Mouse (Mus musculus) Patski (cell line): ENCODE measurements at regions not wholly inside any gene's neighbourhood (a gene's known extent, or its start where the extent isn't known, plus 50 kb on each side); places are given as distances from the start of the nearest gene placed in this dataset.

Experiments
- ATAC-seq: fragments of 100-300 bp; one replicate; pipeline ENCODE4 v1.8.0; 2021
- CTCF ChIA-PET: fragments of 350-600 bp; sonication (Branson Sonifier 250); formaldehyde crosslinking; loops from one replicate; lab custom pipeline; 2022; ENCODE audit warnings: inconsistent platforms; lab: Charles Lee
- POLR2A ChIA-PET: fragments of 350-600 bp; sonication (Branson Sonifier 250); formaldehyde crosslinking; loops from one replicate; lab custom pipeline; 2022; ENCODE audit warnings: antibody characterized with exemption, inconsistent platforms; lab: Charles Lee
- DNase-seq: peaks from one replicate; pipeline ENCODE4 v3.0.0-alpha.2; 2011; ENCODE audit warnings: low read depth, low spot score
- H3K27me3 ChIP-seq: fragments of 371-371 bp; one replicate; pipeline ENCODE4 v1.5.1; 2021
- CTCF ChIP-seq: fragments of 100-300 bp; IDR thresholded peaks from one replicate; pipeline ENCODE4 v1.5.1; 2021
- in situ Hi-C: fragments of 300-500 bp; cut with MboI; formaldehyde crosslinking; loops from 3 replicates; pipeline ENCODE4 v1.11.1; 2018; ENCODE audit warnings: low pct_unique_long_range_greater_than_20kb, mixed read lengths

DNA sequence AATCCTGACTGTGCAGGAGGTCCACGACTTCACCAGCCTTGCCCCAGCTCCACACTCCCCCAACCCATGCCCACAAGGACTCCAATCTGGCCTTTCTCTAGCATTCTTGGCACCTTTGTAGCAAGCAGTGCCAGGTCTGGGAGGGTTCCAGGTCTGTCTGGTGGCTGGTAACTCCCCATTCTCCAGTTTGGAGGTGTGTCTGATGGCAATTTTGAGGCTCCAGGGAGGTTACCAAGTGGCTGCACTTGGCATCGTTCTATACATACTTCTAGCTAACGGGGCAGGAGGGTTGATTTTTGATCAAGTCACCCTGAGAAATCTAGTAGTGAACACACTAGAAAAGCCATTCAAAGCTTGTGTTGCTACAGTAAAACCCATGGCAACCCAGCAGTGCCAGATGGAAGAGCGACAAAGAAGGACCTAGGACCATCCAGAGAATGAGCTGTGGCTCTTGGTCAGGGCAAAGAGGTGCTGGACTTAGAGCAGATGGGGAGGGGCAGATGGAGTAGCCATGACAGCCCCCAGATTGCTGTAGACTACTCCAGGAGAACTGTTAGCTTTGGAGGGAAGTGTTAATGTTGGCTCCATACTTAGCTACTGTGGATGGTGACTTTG lies 366.2 kb upstream of the Mki67 start:
- H3K27me3 ChIP-seq, result no peaks in the 10 kb centered on the region
- DNase-seq (no peak), ATAC-seq (peak; percentile 26)
- no peak for TF ChIP-seq CTCF
- in situ Hi-C loops, result no loop called here
- ChIA-PET POLR2A (interaction anchor here (0.6 to 1.1 kb wide), 2 partner anchors 16 to 21 kb away, joined by 3 read pairs; no protein-coding TSS in a partner anchor), CTCF (interaction anchor here (1.2 to 1.5 kb wide), 2 partner anchors 13 to 42 kb away, joined by 3 to 4 read pairs; no protein-coding TSS in a partner anchor)

DNA sequence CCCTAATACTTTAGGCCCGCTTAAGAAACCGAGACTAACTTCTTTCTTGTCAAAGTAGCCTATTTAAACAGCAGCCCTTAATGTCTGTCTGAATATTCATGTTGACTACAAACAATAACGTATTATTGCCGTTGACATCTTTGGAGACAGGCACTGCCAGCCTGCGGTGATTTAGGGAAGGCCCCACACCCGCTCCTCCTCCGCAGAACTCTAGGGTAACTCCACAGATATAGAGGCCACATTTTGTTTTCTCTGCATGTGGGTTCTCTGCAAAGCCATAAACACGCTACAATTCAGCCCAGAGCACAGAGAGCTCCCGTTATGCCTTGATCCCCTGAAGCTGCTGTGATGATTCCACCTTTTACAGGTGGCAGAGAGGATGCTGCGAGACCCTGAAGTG lies 366.8 kb upstream of the Mki67 start:
- DNase-seq, result no peak
- no peaks in the 10 kb centered on the region for H3K27me3 ChIP-seq
- no peak for TF ChIP-seq CTCF
- CTCF ChIA-PET, result no interaction called here
- POLR2A ChIA-PET, result no interaction called here
- in situ Hi-C loops, result no loop called here
- ATAC-seq, result no peak

DNA sequence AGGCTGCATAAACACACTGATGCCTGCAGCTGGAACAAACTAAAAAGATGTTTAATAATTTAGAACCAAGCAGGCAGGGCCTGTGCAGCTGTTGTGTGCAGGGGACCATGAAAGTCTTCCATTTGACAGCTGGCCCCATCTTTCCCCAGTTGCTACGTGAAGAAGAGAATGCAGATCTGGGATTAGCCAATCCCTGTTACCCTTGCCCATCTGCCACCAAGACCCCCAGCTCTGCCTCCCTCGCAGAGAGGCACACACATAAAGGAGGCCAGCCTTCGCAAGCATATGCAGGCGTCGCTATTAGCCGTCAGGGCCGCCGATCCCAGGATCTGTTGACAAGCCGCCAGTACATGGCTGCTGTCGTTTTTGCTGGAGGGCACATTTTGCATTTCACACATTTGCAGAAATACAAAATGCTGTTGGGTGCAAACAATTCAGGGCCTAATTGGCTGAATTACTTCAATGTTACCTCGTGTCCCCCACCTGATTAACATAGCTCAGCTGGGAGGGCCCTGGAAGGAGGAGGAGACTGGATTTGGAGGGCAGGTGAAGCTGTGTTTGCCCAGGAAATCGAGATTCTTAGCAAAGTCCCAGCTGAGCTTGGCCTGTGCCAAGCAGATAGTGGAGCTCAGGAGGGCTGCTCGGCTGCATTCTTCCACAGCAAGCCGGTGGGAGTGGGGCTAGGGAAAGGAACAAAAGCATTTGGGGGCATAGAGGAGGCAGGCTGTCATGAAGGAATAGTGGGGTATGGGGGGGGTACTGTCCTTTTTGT lies 367.6 kb upstream of the Mki67 start:
- no peak for TF ChIP-seq CTCF
- no peaks in the 10 kb centered on the region for H3K27me3 ChIP-seq
- ChIA-PET CTCF (interaction anchor here (2.0 kb wide), 1 partner anchor 10 kb away, joined by 6 read pairs; no protein-coding TSS in a partner anchor), POLR2A (no interaction called here)
- DNase-seq (no peak), ATAC-seq (no peak)
- in situ Hi-C loops, result no loop called here

DNA sequence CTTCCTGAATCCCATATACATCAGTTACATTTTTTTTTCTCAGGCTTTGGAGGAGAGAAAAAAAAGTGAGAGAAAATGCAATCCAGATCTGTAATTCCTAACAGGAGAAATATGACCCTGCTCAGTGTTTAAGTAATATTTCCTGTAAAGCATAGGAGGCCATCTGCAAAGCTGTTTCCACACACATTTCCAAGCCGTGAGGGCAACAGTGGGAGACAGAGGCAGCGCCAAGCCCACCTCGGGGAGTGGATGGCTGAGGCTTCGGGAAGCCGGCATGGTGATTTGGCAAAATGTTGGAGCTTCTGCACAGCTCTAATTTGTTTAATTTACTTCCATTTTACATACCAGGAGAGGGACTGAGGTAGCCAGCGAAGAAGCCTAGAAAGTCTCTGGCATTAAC lies 372.6 kb upstream of the Mki67 start:
- ChIA-PET POLR2A (no interaction called here), CTCF (interaction anchor here (1.2 kb wide), 1 partner anchor 11 kb away, joined by 3 read pairs; no protein-coding TSS in a partner anchor)
- in situ Hi-C loops, result no loop called here
- H3K27me3 ChIP-seq, result peaks cover 2% of the 10 kb centered on the region
- ATAC-seq, result no peak
- DNase-seq, result no peak
- no peak for TF ChIP-seq CTCF

DNA sequence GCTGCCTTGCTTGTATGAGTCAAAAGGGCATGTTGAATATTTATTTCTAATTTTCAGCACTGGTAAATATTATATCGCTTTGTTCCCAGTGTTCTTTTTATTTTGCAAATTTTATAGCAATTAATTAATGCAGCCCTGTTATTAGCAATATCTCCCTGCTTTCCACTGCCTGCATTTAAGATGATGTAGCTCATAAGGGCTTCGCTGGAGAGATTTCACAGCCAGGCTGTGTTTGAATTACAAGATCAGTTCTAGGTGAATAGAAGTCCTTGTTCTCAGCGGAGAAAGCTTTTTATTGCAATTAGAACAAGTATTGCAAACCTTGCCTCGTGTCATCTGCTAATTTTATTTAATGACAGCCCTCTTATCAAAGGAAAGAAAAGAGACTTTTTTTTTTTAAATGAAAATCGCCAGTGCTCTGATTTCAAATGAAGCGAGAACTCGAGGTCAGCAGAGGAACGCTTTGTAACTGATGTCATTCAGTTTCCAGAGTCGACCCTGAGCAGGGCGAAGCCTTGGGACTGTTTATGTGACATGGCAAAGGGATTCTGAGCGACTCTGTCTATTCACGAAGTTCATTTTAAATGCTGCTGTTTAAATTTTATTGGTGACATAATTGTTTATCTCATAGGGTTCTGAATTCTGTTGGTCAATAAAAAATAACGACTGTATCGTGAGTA lies 378.7 kb upstream of the Mki67 start:
- no peak for DNase-seq
- ATAC-seq, result no peak
- peaks cover 6% of the 10 kb centered on the region for H3K27me3 ChIP-seq
- ChIA-PET CTCF (no interaction called here), POLR2A (no interaction called here)
- in situ Hi-C loops, result no loop called here
- no peak for TF ChIP-seq CTCF

DNA sequence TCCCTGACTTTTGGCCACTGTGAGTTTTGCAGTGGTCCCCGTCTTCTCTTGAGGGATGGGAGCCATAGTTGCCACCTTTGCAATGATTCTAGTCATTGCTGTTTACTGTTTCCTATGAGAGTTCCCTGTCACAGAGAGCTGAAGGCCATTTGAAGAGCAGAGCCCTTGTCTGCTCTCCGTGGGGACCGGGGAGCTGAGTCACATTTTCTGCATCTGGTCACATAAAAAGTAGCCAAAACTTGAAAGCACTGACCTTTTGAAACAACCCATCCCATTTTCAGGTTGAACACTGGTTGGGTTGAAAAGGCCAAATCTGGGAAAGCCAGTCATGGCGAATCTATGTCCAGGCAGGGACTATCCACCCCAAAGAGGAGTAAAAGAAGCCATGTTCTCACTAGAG lies 387.9 kb upstream of the Mki67 start:
- ATAC-seq (no peak), DNase-seq (no peak)
- TF ChIP-seq CTCF, result no peak
- ChIA-PET CTCF (no interaction called here), POLR2A (no interaction called here)
- in situ Hi-C loops, result no loop called here
- no peaks in the 10 kb centered on the region for H3K27me3 ChIP-seq

DNA sequence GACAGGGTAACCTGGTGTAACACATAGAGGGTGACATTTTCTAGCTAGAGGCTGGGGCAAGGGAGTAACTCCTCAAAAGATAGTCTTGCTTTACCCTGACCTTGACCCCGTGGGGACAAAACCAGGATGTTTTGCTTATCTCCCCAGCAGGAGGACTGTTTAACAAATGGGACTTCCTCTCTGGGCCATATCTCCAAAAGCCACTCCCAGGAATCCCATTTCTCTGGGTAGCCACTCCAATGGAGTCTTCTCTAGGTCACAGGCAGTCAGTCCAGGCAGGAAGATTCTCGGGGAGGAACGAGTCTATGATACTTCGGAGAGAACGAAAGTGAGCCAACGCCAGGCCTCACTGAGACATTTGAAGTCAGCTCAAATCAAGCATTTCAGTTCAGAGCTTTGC lies 396.0 kb upstream of the Mki67 start:
- no peak for TF ChIP-seq CTCF
- no peak for ATAC-seq
- no peak for DNase-seq
- in situ Hi-C loops, result no loop called here
- POLR2A ChIA-PET, result no interaction called here
- CTCF ChIA-PET, result no interaction called here
- peaks cover 7% of the 10 kb centered on the region for H3K27me3 ChIP-seq

DNA sequence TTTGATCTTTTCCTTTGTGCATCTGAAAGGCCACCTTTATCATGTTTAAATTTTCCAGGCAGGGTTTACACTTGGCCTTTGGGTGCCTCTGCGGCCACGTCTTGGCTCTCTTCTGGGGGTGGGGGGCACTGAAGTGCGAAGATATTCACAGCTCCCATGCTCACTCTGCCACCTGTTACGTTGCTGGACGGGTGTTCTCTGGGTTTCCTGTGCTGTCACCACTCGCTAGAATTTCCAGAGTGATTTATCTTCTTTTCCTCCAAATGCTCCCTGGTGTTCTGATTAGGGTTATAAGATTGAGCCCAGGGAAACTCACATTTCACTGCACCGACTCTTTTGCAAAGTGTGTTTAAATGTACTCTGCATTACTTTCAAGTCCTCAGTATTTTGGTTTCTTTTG lies 404.8 kb upstream of the Mki67 start:
- POLR2A ChIA-PET, result no interaction called here
- DNase-seq (no peak), ATAC-seq (no peak)
- H3K27me3 ChIP-seq, result no peaks in the 10 kb centered on the region
- no peak for TF ChIP-seq CTCF
- in situ Hi-C loops, result no loop called here
- CTCF ChIA-PET, result no interaction called here

DNA sequence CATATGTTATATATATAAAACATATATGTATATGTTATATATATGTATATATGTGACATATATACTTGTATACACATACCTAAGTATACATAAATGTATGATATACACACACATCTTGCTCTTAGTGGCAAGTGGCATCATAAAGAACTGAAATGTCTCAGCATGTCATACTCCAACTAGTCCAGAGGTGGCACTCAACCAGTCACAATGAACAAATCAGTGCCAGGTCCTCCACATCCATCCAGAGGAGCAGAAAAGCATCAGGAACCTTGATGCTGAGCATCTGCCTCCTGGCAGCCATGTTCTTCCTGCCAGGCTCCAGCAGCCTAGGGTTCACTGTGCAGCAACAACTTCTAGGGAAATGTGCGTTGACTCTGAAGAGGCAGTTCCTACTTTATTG lies 405.2 kb upstream of the Mki67 start:
- ChIA-PET POLR2A (no interaction called here), CTCF (no interaction called here)
- no peaks in the 10 kb centered on the region for H3K27me3 ChIP-seq
- ATAC-seq, result no peak
- in situ Hi-C loops, result no loop called here
- DNase-seq, result no peak
- TF ChIP-seq CTCF, result no peak

DNA sequence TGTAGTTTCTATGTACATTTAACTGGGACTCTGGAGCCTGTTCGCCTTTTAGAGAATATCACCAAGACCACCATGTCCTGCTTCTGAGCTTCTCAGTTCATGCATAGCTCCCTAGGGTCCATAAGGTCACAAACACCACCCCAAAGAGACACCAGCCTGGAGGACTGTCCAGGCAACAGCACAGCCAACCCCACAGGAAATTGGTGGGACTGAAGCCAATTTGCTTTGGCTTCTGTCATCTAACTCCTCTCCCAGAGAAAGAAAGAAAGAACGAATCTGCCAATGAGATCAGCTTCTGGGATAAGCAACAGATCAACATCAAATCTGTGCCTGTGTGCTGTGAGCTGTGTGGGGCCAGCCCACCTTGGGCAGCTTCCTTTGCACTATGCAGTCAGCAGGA lies 408.6 kb upstream of the Mki67 start:
- CTCF ChIA-PET, result interaction anchor here (1.2 to 1.3 kb wide), 2 partner anchors 13 to 43 kb away, joined by 4 read pairs; no protein-coding TSS in a partner anchor

DNA sequence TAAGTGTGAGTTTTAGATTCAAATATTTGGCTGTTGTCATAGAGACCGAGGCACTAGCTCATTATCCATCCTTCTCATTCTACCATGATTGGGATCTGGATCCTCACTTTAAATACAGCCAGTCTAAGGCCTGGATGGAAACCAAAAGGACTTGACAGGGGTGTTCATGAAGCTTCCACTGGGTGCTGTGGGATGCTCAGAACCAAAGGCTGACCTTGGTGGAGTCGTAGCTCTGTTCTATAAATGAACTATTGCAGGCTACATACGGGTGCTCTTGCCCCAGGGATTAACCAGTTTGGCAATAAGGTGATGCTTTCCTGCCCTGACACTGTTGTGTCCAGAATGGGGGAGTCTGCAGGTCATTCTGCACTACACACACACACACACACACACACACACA lies 410.2 kb upstream of the Mki67 start:
- no peaks in the 10 kb centered on the region for H3K27me3 ChIP-seq
- DNase-seq (no peak), ATAC-seq (no peak)
- ChIA-PET POLR2A (no interaction called here), CTCF (interaction anchor here (1.9 kb wide), 1 partner anchor 9 kb away, joined by 5 read pairs; no protein-coding TSS in a partner anchor)
- in situ Hi-C loops, result no loop called here
- no peak for TF ChIP-seq CTCF

More for the DNA sequence above, 408.6 kb upstream of the Mki67 start:
- POLR2A ChIA-PET, result no interaction called here
- no peaks in the 10 kb centered on the region for H3K27me3 ChIP-seq
- in situ Hi-C loops, result no loop called here
- no peak for TF ChIP-seq CTCF
- DNase-seq, result no peak
- no peak for ATAC-seq
